Mouse (Mus musculus) spleen, adult 2 months (tissue): ENCODE results near the gene Aco2. TPM values are rescaled to one million over a fixed set of nuclear protein-coding genes. Genes with fewer than 3 reads are reported as not detected.

Experiments used
- DNase-seq, 2 experiments: peaks; one replicate each; pipeline versions ENCODE4 v3.0.0 to v3.0.0-alpha.2; 2012 to 2021; ENCODE audit warnings: low spot score in 2 of 2, low read depth in 1 of 2
- H3K27ac ChIP-seq: fragments of 200-500 bp; 2 replicates; pipeline ENCODE4 v1.5.1; 2012; ENCODE audit warnings: low read length, inconsistent platforms; ENCODE audit not compliant: insufficient read depth
- H3K27me3 ChIP-seq: fragments of 200-500 bp; 2 replicates; pipeline ENCODE4 v1.6.1; 2012; ENCODE audit warnings: mild to moderate bottlenecking, moderate library complexity, low read length, inconsistent platforms; ENCODE audit not compliant: control insufficient read depth, insufficient read depth
- H3K36me3 ChIP-seq: fragments of 200-500 bp; 2 replicates; pipeline ENCODE4 v1.6.1; 2012; ENCODE audit warnings: mild to moderate bottlenecking, low read length, inconsistent platforms; ENCODE audit not compliant: control insufficient read depth, insufficient read depth
- H3K4me1 ChIP-seq: fragments of 200-500 bp; 2 replicates; pipeline ENCODE4 v1.6.1; 2011; ENCODE audit warnings: inconsistent platforms; ENCODE audit not compliant: control insufficient read depth, insufficient read depth, insufficient read length
- H3K4me3 ChIP-seq: fragments of 200-500 bp; 2 replicates; pipeline ENCODE4 v1.5.1; 2011; ENCODE audit warnings: mild to moderate bottlenecking, inconsistent platforms; ENCODE audit not compliant: insufficient read depth, insufficient read length; ENCODE audit errors: extremely low read depth
- CTCF ChIP-seq: fragments of 200-500 bp; IDR thresholded peaks from 2 replicates; pipeline ENCODE4 v1.5.1; 2011; ENCODE audit warnings: mild to moderate bottlenecking, inconsistent platforms; ENCODE audit not compliant: insufficient read depth, insufficient read length, insufficient replicate concordance; ENCODE audit errors: extremely low read depth
- POLR2A ChIP-seq: fragments of 200-500 bp; IDR thresholded peaks from 2 replicates; pipeline ENCODE4 v1.6.1; 2011; ENCODE audit warnings: low read depth, low read length, inconsistent platforms
- WGBS: fragments of 180-500 bp; shearing (Covaris S2); methylation state at CpG from one replicate; pipeline ENCODE4 v1.1.7; 2018; 5-methylcytosine and 5-hydroxymethylcytosine counted together
- polyA plus RNA-seq: library from polyadenylated mRNA; depleted of rRNA; stranded (reverse); fragments of >200 nt; gene quantifications from 2 replicates; pipeline ENCODE4 v1.2.3, GENCODE M21; 2012

Aco2 gene
- polyA plus RNA-seq, 1 experiment: 68.7 TPM

DNA sequence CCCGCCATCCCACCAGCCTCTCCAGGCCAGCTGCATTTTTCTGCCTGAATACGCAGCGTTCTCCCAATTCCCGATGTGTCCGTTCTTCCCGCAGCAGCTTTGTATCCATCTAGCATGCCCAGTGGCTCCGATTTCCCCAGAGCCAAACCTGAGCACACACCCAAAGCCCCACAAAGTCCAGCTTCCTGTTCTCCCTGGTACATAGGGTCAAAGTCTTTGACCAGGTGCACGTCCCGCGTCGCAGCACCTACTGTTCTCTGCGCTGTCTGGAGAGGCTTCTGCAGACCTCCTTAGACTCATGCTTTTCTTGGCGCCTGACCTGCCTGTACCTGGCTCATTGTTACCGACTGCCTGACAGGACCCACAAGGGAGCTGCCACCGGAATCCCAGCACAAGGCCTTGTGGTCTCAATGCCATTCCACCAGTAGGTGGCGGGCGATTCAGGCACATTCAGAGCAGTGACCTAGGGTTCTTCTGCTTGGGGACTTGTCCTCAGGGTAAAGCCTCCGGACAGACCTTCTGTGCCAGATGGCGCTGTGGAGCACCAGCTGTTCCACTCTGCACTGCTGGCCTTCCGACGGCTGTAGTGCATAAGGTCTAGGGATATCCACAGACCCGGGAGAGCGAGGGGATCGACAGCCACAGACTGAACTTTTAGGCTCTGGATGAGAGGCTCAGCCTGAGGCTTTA is 40.8 kb upstream of the Aco2 start:
- Histone ChIP-seq H3K27ac (no peak overlapping the region), H3K4me3 (no peak overlapping the region), H3K4me1 (peaks cover 5% of the 10 kb centered on the region), H3K36me3 (0 out of 2 replicates have a peak, but pooled peaks cover 1% of the 10 kb centered on the region), H3K27me3 (no peaks in the 10 kb centered on the region)
- DNase-seq: peak; percentile 88 to 93
- TF ChIP-seq POLR2A (no peak), CTCF (peak; percentile 93)
- 25% methylated on average over 24 of the region's 24 CpGs for WGBS

DNA sequence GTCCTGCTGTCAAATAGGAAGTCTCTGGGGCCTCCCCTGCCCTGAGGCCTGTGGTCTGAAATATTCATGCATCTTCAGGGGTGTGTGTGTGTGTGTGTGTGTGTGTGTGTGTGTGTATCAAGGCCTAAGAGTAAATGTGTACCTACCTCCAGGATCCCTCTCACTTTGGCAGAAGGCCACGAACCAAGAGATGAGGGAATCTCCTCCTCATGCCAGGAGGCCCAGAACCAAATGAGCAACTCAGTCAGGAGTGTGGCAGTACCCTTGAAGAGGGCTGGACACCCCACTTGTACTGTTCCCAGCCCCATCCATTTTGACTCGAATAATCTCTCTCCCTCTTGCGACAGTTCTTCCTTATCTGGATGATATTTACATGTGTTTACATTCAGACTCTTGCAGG is 39.9 kb upstream of the Aco2 start:
- DNase-seq: no peak
- peaks cover 6% of the 10 kb centered on the region for H3K4me1 ChIP-seq

GRCm38 (mm10) chr15:81833481-81833880 is 38.6 kb upstream of the Aco2 start:
- Histone ChIP-seq H3K36me3 (0 out of 2 replicates have a peak, but pooled peaks cover 1% of the 10 kb centered on the region), H3K27me3 (no peaks in the 10 kb centered on the region), H3K4me1 (peaks cover 6% of the 10 kb centered on the region), H3K4me3 (no peak overlapping the region), H3K27ac (no peak overlapping the region)
- WGBS: 90% methylated on average over 4 of the region's 4 CpGs
- TF ChIP-seq CTCF (no peak), POLR2A (no peak)
- no peak for DNase-seq

More for the DNA sequence above, 39.9 kb upstream of the Aco2 start:
- Histone ChIP-seq H3K4me3 (no peak overlapping the region), H3K27me3 (no peaks in the 10 kb centered on the region), H3K27ac (no peak overlapping the region), H3K36me3 (0 out of 2 replicates have a peak, but pooled peaks cover 1% of the 10 kb centered on the region)
- TF ChIP-seq CTCF (no peak), POLR2A (no peak)
- 43% methylated on average over 3 of the region's 3 CpGs for WGBS

GRCm38 (mm10) chr15:81834171-81834841 is 37.8 kb upstream of the Aco2 start:
- Histone ChIP-seq H3K36me3 (no peaks in the 10 kb centered on the region), H3K27ac (no peak overlapping the region), H3K4me3 (no peak overlapping the region), H3K4me1 (peaks cover 6% of the 10 kb centered on the region), H3K27me3 (no peaks in the 10 kb centered on the region)
- no peak for DNase-seq
- 91% methylated on average over 3 of the region's 3 CpGs for WGBS
- TF ChIP-seq POLR2A (no peak), CTCF (no peak)

GRCm38 (mm10) chr15:81835007-81835880 is 36.9 kb upstream of the Aco2 start:
- TF ChIP-seq POLR2A: no peak
- TF ChIP-seq CTCF: no peak
- H3K36me3 ChIP-seq: no peaks in the 10 kb centered on the region
- no peak for DNase-seq
- H3K27me3 ChIP-seq: no peaks in the 10 kb centered on the region
- H3K4me1 ChIP-seq: peaks cover 6% of the 10 kb centered on the region
- WGBS: 85% methylated on average over 10 of the region's 10 CpGs
- H3K27ac ChIP-seq: no peak overlapping the region
- H3K4me3 ChIP-seq: no peak overlapping the region

GRCm38 (mm10) chr15:81836124-81836821 is 35.8 kb upstream of the Aco2 start:
- TF ChIP-seq POLR2A (no peak; the same call in 1 of the 2 replicates), CTCF (no peak)
- no peak for DNase-seq
- WGBS: 5% methylated on average over 33 of the region's 33 CpGs
- Histone ChIP-seq H3K27me3 (no peaks in the 10 kb centered on the region), H3K4me3 (peak overlapping the region; percentile 52), H3K27ac (peak overlapping the region; percentile 51; the same call in 1 of the 2 replicates), H3K36me3 (no peaks in the 10 kb centered on the region), H3K4me1 (peaks cover 6% of the 10 kb centered on the region)
